Mouse (Mus musculus): Measurements from ENCODE around the gene Gm37240. TPM values are rescaled to one million over a fixed set of nuclear protein-coding genes. Genes with fewer than 3 reads are reported as not detected.

Gene Gm37240
- polyA plus RNA-seq, 1 experiment = not detected

GRCm38 (mm10) chr3:84615050-84615855 is 1272.1 kb downstream of the Gm37240 start:
- TF ChIP-seq GATA1 (IDR thresholded peaks at IDR 0.05; ENCODE audit: low read length) = no peak

- no peak for TF ChIP-seq GATA1 (IDR thresholded peaks at IDR 0.05; ENCODE audit: low read length)
Measured at GRCm38 (mm10) chr3:84610183-84610710, 1277.1 kb downstream of the Gm37240 start.

- TF ChIP-seq GATA1 (IDR thresholded peaks at IDR 0.05; ENCODE audit: low read length) = no peak
Measured at GRCm38 (mm10) chr3:84603212-84603611, 1284.1 kb downstream of the Gm37240 start.

- no peak for TF ChIP-seq GATA1 (IDR thresholded peaks at IDR 0.05; ENCODE audit: low read length)
Measured at GRCm38 (mm10) chr3:84602759-84603158, 1284.6 kb downstream of the Gm37240 start.

- no peak for TF ChIP-seq GATA1 (IDR thresholded peaks at IDR 0.05; ENCODE audit: low read length)
Measured at GRCm38 (mm10) chr3:84601870-84602495, 1285.3 kb downstream of the Gm37240 start.

GRCm38 (mm10) chr3:84598756-84599155 is 1288.6 kb downstream of the Gm37240 start:
- TF ChIP-seq GATA1 (IDR thresholded peaks at IDR 0.05; ENCODE audit: low read length) = no peak

- TF ChIP-seq GATA1 (IDR thresholded peaks at IDR 0.05; ENCODE audit: low read length) = no peak
Measured at GRCm38 (mm10) chr3:84597996-84598734, 1289.2 kb downstream of the Gm37240 start.

GRCm38 (mm10) chr3:84595677-84596234 is 1291.6 kb downstream of the Gm37240 start:
- no peak for TF ChIP-seq GATA1 (IDR thresholded peaks at IDR 0.05; ENCODE audit: low read length)

GRCm38 (mm10) chr3:84594894-84595676 is 1292.2 kb downstream of the Gm37240 start:
- no peak for TF ChIP-seq GATA1 (IDR thresholded peaks at IDR 0.05; ENCODE audit: low read length)

GRCm38 (mm10) chr3:84593274-84593673 is 1294.0 kb downstream of the Gm37240 start, which contains the start of gene Tigd4:
TSS of gene Tigd4 (plus strand) at chr3:84593574.
- TF ChIP-seq GATA1 (IDR thresholded peaks at IDR 0.05; ENCODE audit: low read length) = no peak

- peak; percentile 46 for TF ChIP-seq GATA1 (IDR thresholded peaks at IDR 0.05; ENCODE audit: low read length)
Measured at GRCm38 (mm10) chr3:84586736-84587135, 1300.6 kb downstream of the Gm37240 start.

- no peak for TF ChIP-seq GATA1 (IDR thresholded peaks at IDR 0.05; ENCODE audit: low read length)
Measured at GRCm38 (mm10) chr3:84582913-84583276, 1304.4 kb downstream of the Gm37240 start.

- TF ChIP-seq GATA1 (IDR thresholded peaks at IDR 0.05; ENCODE audit: low read length) = no peak
Measured at GRCm38 (mm10) chr3:84582023-84582912, 1305.0 kb downstream of the Gm37240 start, which contains the start of gene Arfip1. TSS of gene Arfip1 (minus strand) at chr3:84582625.

GRCm38 (mm10) chr3:84581696-84582022 is 1305.7 kb downstream of the Gm37240 start:
- TF ChIP-seq GATA1 (IDR thresholded peaks at IDR 0.05; ENCODE audit: low read length) = no peak

Measured in G1E-ER4 (cell line).